Mouse (Mus musculus): ENCODE measurements around the gene Gcdh. TPM values are rescaled to one million over a fixed set of nuclear protein-coding genes. Genes with fewer than 3 reads are reported as not detected.
A peak's percentile ranks its signal among the peaks of the same experiment; 100 is the strongest.

Gcdh gene
- polyA plus RNA-seq, 1 experiment from 2014 or later: 73.0 TPM

GRCm38 (mm10) chr8:84845355-84846093, 48.2 kb downstream of the Gcdh start:
- no peak for ATAC-seq (ENCODE audit: low read depth)
- Histone ChIP-seq H3K9me3 (replicated peaks; ENCODE audit: control insufficient read depth, low read length) (no peaks in the 10 kb centered on the region), H3K4me2 (ENCODE audit: low read depth, low read length) (peak overlapping the region; percentile 68), H3K9ac (ENCODE audit: low read depth, low read length) (peak overlapping the region; percentile 88), H3K27ac (ENCODE audit: low read length) (peak overlapping the region; percentile 92), H3K36me3 (ENCODE audit: control insufficient read depth, insufficient read depth) (peaks cover 43% of the 10 kb centered on the region), H3K27me3 (ENCODE audit: control insufficient read depth, insufficient read depth, low read depth, low read length) (no peaks in the 10 kb centered on the region), H3K4me3 (ENCODE audit: low read depth, low read length) (peak overlapping the region; percentile 98), H3K4me1 (ENCODE audit: control insufficient read depth, low read depth, low read length) (peaks cover 50% of the 10 kb centered on the region)
- 9% methylated on average over 12 of the region's 12 CpGs for WGBS (ENCODE audit: insufficient replicate concordance)

GRCm38 (mm10) chr8:84844397-84845070, 49.2 kb downstream of the Gcdh start:
- Histone ChIP-seq H3K36me3 (ENCODE audit: control insufficient read depth, insufficient read depth) (peaks cover 43% of the 10 kb centered on the region), H3K27me3 (ENCODE audit: control insufficient read depth, insufficient read depth, low read depth, low read length) (no peaks in the 10 kb centered on the region), H3K9ac (ENCODE audit: low read depth, low read length) (peak overlapping the region; percentile 24), H3K4me1 (ENCODE audit: control insufficient read depth, low read depth, low read length) (peaks cover 50% of the 10 kb centered on the region), H3K27ac (ENCODE audit: low read length) (no peak overlapping the region), H3K4me2 (ENCODE audit: low read depth, low read length) (peak overlapping the region; percentile 68), H3K9me3 (replicated peaks; ENCODE audit: control insufficient read depth, low read length) (no peaks in the 10 kb centered on the region), H3K4me3 (ENCODE audit: low read depth, low read length) (peak overlapping the region; percentile 98)
- 86% methylated on average over 9 of the region's 9 CpGs for WGBS (ENCODE audit: insufficient replicate concordance)
- no peak for ATAC-seq (ENCODE audit: low read depth)

DNA sequence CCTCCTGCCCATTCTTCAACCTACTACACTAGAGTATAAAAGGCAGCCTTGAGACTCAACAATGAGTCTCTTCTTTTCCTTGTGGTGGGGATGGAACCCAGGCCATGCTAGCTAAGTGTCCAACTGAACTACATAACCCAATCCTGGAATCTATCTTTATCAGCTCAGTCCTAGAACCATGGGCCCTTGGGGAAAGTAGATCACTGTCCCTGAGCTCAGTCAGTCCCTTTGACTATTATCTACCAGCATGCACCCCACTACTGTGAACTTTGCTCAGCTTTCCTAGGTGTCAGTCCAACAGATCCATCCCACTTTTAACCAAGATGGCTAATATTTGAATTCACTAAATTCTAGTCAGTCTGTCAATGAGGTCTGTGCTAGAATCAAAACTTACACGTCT, 52.2 kb downstream of the Gcdh start:
- H3K4me1 ChIP-seq (ENCODE audit: control insufficient read depth, low read depth, low read length): peaks cover 55% of the 10 kb centered on the region
- H3K4me3 ChIP-seq (ENCODE audit: low read depth, low read length): no peak overlapping the region
- no peak overlapping the region for H3K9ac ChIP-seq (ENCODE audit: low read depth, low read length)
- no peaks in the 10 kb centered on the region for H3K9me3 ChIP-seq (replicated peaks; ENCODE audit: control insufficient read depth, low read length)
- H3K36me3 ChIP-seq (ENCODE audit: control insufficient read depth, insufficient read depth): peaks cover 61% of the 10 kb centered on the region
- H3K27me3 ChIP-seq (ENCODE audit: control insufficient read depth, insufficient read depth, low read depth, low read length): no peaks in the 10 kb centered on the region
- no peak overlapping the region for H3K4me2 ChIP-seq (ENCODE audit: low read depth, low read length)
- WGBS (ENCODE audit: insufficient replicate concordance): 63% methylated on average over 1 of the region's 1 CpGs
- H3K27ac ChIP-seq (ENCODE audit: low read length): peak overlapping the region; percentile 75
- no peak for ATAC-seq (ENCODE audit: low read depth)

GRCm38 (mm10) chr8:84840248-84840999, 53.3 kb downstream of the Gcdh start, which contains the start of gene Rad23a:
TSS of gene Rad23a (minus strand) at chr8:84840665.
- Histone ChIP-seq H3K27me3 (ENCODE audit: control insufficient read depth, insufficient read depth, low read depth, low read length) (no peaks in the 10 kb centered on the region), H3K9ac (ENCODE audit: low read depth, low read length) (peak within 1 kb of the TSS; percentile 96), H3K4me3 (ENCODE audit: low read depth, low read length) (peak within 1 kb of the TSS; percentile 89), H3K4me2 (ENCODE audit: low read depth, low read length) (peak within 1 kb of the TSS; percentile 75), H3K9me3 (replicated peaks; ENCODE audit: control insufficient read depth, low read length) (no peaks in the 10 kb centered on the region), H3K4me1 (ENCODE audit: control insufficient read depth, low read depth, low read length) (peaks cover 66% of the 10 kb centered on the region), H3K36me3 (ENCODE audit: control insufficient read depth, insufficient read depth) (peaks cover 72% of the 10 kb centered on the region), H3K27ac (ENCODE audit: low read length) (peak within 1 kb of the TSS; percentile 97)
- ATAC-seq (ENCODE audit: low read depth): peak; percentile 84
- under 1% methylated on average over 55 of the region's 55 CpGs for WGBS (ENCODE audit: insufficient replicate concordance)

- peak overlapping the region; percentile 75 for H3K4me2 ChIP-seq (ENCODE audit: low read depth, low read length)
- 1% methylated on average over 7 of the region's 7 CpGs for WGBS (ENCODE audit: insufficient replicate concordance)
- H3K9ac ChIP-seq (ENCODE audit: low read depth, low read length): peak overlapping the region; percentile 96
- H3K4me3 ChIP-seq (ENCODE audit: low read depth, low read length): peak overlapping the region; percentile 89
- H3K36me3 ChIP-seq (ENCODE audit: control insufficient read depth, insufficient read depth): peaks cover 72% of the 10 kb centered on the region
- no peaks in the 10 kb centered on the region for H3K9me3 ChIP-seq (replicated peaks; ENCODE audit: control insufficient read depth, low read length)
- no peak for ATAC-seq (ENCODE audit: low read depth)
- peaks cover 65% of the 10 kb centered on the region for H3K4me1 ChIP-seq (ENCODE audit: control insufficient read depth, low read depth, low read length)
- peak overlapping the region; percentile 97 for H3K27ac ChIP-seq (ENCODE audit: low read length)
- H3K27me3 ChIP-seq (ENCODE audit: control insufficient read depth, insufficient read depth, low read depth, low read length): no peaks in the 10 kb centered on the region
Observed at GRCm38 (mm10) chr8:84839875-84840247, 53.9 kb downstream of the Gcdh start.

- Histone ChIP-seq H3K27ac (ENCODE audit: low read length) (peak overlapping the region; percentile 97), H3K27me3 (ENCODE audit: control insufficient read depth, insufficient read depth, low read depth, low read length) (no peaks in the 10 kb centered on the region), H3K4me2 (ENCODE audit: low read depth, low read length) (peak overlapping the region; percentile 75), H3K36me3 (ENCODE audit: control insufficient read depth, insufficient read depth) (peaks cover 72% of the 10 kb centered on the region), H3K4me3 (ENCODE audit: low read depth, low read length) (peak overlapping the region; percentile 89), H3K9me3 (replicated peaks; ENCODE audit: control insufficient read depth, low read length) (no peaks in the 10 kb centered on the region), H3K9ac (ENCODE audit: low read depth, low read length) (peak overlapping the region; percentile 96), H3K4me1 (ENCODE audit: control insufficient read depth, low read depth, low read length) (peaks cover 65% of the 10 kb centered on the region)
- WGBS (ENCODE audit: insufficient replicate concordance): 80% methylated on average over 2 of the region's 2 CpGs
- ATAC-seq (ENCODE audit: low read depth): no peak
Observed at GRCm38 (mm10) chr8:84839411-84839810, 54.3 kb downstream of the Gcdh start.

DNA sequence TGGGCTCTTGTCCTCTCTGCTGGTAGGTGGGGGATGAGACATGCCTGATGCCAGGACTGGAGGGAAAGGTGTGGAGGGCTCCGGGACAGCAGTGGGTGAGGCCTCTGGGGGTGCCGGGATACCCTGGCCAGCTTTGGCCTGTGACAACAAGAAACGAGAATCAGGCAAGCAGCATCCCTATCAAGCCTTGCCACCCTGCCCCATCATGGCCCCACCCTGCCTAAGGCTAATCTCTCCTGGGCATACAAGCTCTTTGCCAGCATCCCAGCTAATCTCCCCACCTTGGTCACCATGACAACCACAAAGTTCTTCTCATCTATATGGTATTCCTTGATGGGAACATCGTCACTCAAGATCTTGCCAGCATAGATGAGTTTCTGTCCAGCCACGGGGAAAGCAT, 55.2 kb downstream of the Gcdh start:
- H3K27me3 ChIP-seq (ENCODE audit: control insufficient read depth, insufficient read depth, low read depth, low read length): no peaks in the 10 kb centered on the region
- H3K27ac ChIP-seq (ENCODE audit: low read length): peak overlapping the region; percentile 97
- H3K4me3 ChIP-seq (ENCODE audit: low read depth, low read length): peak overlapping the region; percentile 89
- H3K4me1 ChIP-seq (ENCODE audit: control insufficient read depth, low read depth, low read length): peaks cover 67% of the 10 kb centered on the region
- peaks cover 70% of the 10 kb centered on the region for H3K36me3 ChIP-seq (ENCODE audit: control insufficient read depth, insufficient read depth)
- no peaks in the 10 kb centered on the region for H3K9me3 ChIP-seq (replicated peaks; ENCODE audit: control insufficient read depth, low read length)
- 24% methylated on average over 5 of the region's 5 CpGs for WGBS (ENCODE audit: insufficient replicate concordance)
- peak overlapping the region; percentile 96 for H3K9ac ChIP-seq (ENCODE audit: low read depth, low read length)
- H3K4me2 ChIP-seq (ENCODE audit: low read depth, low read length): peak overlapping the region; percentile 75
- peak; percentile 86 for ATAC-seq (ENCODE audit: low read depth)

DNA sequence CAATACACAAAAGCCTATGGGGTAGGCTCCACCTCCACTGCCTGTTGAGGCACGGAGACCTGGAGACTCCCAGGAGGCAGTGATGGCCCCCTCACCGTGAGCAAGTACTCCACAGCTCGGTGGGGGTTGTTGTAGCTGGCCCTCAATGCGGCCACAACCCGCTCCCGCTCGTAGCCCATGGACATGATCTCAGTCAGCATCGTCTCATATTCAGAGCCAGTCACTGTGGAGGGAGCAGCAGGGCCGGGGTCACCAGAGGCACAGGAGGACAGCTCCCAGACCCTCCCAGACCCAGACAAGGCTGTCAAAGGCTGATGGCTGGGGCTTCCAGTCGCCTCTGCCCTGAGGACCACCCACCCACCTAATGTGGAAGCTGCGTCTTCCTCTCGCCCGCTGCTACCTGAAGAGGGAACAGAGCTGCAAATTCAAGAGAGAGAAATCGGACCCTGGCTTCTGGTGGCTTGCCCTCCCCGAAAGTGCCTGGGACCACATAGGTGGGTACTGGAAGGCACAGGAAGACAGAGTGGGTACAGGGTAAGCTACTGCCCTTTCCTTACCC, 55.7 kb downstream of the Gcdh start:
- H3K27me3 ChIP-seq (ENCODE audit: control insufficient read depth, insufficient read depth, low read depth, low read length): no peaks in the 10 kb centered on the region
- H3K9ac ChIP-seq (ENCODE audit: low read depth, low read length): peak overlapping the region; percentile 91
- H3K4me3 ChIP-seq (ENCODE audit: low read depth, low read length): peak overlapping the region; percentile 89
- H3K9me3 ChIP-seq (replicated peaks; ENCODE audit: control insufficient read depth, low read length): no peaks in the 10 kb centered on the region
- H3K4me2 ChIP-seq (ENCODE audit: low read depth, low read length): peak overlapping the region; percentile 61
- ATAC-seq (ENCODE audit: low read depth): no peak
- 73% methylated on average over 15 of the region's 15 CpGs for WGBS (ENCODE audit: insufficient replicate concordance)
- H3K27ac ChIP-seq (ENCODE audit: low read length): peak overlapping the region; percentile 97
- H3K4me1 ChIP-seq (ENCODE audit: control insufficient read depth, low read depth, low read length): peaks cover 67% of the 10 kb centered on the region
- H3K36me3 ChIP-seq (ENCODE audit: control insufficient read depth, insufficient read depth): peaks cover 65% of the 10 kb centered on the region
